Mouse (Mus musculus): ENCODE measurements around the gene Abcc4.

- TF ChIP-seq CTCF (IDR thresholded peaks at IDR 0.05; ENCODE audit: borderline replicate concordance, insufficient read depth, low read depth, low read length): no peak
- TF ChIP-seq POLR2A (IDR thresholded peaks at IDR 0.05; ENCODE audit: borderline replicate concordance, insufficient read depth, low read length): no peak
Measured at GRCm38 (mm10) chr14:118688643-118689042, 17.4 kb downstream of the Abcc4 start.

Measured in cerebellum, adult 2 months (tissue).